Mouse (Mus musculus) C2C12 (cell line): ENCODE results near the gene Klf9. TPM values are rescaled to one million over a fixed set of nuclear protein-coding genes. Genes with fewer than 3 reads are reported as not detected.

Experiments
- H3K27me3 ChIP-seq: one replicate; pipeline ENCODE4 v1.6.1; 2011; ENCODE audit not compliant: control insufficient read depth, insufficient read depth, insufficient read length
- H3K36me3 ChIP-seq: one replicate; pipeline ENCODE4 v1.6.1; 2011; ENCODE audit not compliant: control insufficient read depth, insufficient read depth
- H3K4me3 ChIP-seq: one replicate; pipeline ENCODE4 v1.5.1; 2011; ENCODE audit warnings: mild to moderate bottlenecking, control low read depth; ENCODE audit not compliant: poor library complexity, insufficient read depth, severe bottlenecking
- H3K79me2 ChIP-seq: one replicate; pipeline ENCODE4 v1.6.1; 2011; ENCODE audit not compliant: control insufficient read depth, insufficient read depth
- H3K79me3 ChIP-seq: one replicate; pipeline ENCODE4 v1.6.1; 2011; ENCODE audit warnings: low read depth, control low read depth
- H3ac ChIP-seq: one replicate; pipeline ENCODE3; 2011; ENCODE audit warnings: low read depth; ENCODE audit not compliant: control insufficient read depth, insufficient read length
- CEBPB ChIP-seq: IDR thresholded peaks from one replicate; pipeline ENCODE4 v1.6.1; 2011; ENCODE audit warnings: low read depth, mild to moderate bottlenecking, control low read depth, moderate library complexity
- CTCF ChIP-seq: IDR thresholded peaks from one replicate; pipeline ENCODE4 v1.5.1; 2011; ENCODE audit not compliant: control insufficient read depth, insufficient read depth, insufficient read length
- FOSL1 ChIP-seq: IDR thresholded peaks from one replicate; pipeline ENCODE4 v1.8.0; 2011; ENCODE audit warnings: mild to moderate bottlenecking, low read length; ENCODE audit not compliant: poor library complexity, insufficient read depth, severe bottlenecking
- MAX ChIP-seq: IDR thresholded peaks from one replicate; pipeline ENCODE4 v1.6.1; 2011; ENCODE audit warnings: mild to moderate bottlenecking, control low read depth
- MYOD1 ChIP-seq: IDR thresholded peaks from one replicate; pipeline ENCODE4 v1.6.1; 2011; ENCODE audit warnings: low read depth; ENCODE audit not compliant: control insufficient read depth, insufficient read length
- MYOG ChIP-seq: IDR thresholded peaks from one replicate; pipeline ENCODE4 v1.6.1; 2011; ENCODE audit not compliant: control insufficient read depth, insufficient read length; ENCODE audit errors: extremely low read depth
- USF1 ChIP-seq: IDR thresholded peaks from one replicate; pipeline ENCODE4 v1.6.1; 2011; ENCODE audit warnings: low read depth, mild to moderate bottlenecking, control low read depth, moderate library complexity
- polyA plus RNA-seq: library from polyadenylated mRNA; unstranded; fragments of >200 nt; fragmentation: generic; extraction: Trizol; gene quantifications from one replicate; pipeline ENCODE4 v1.2.1, GENCODE M21; 2012; ENCODE audit warnings: missing spikeins

Gene Klf9
- polyA plus RNA-seq, 1 experiment = 2.5 TPM

DNA sequence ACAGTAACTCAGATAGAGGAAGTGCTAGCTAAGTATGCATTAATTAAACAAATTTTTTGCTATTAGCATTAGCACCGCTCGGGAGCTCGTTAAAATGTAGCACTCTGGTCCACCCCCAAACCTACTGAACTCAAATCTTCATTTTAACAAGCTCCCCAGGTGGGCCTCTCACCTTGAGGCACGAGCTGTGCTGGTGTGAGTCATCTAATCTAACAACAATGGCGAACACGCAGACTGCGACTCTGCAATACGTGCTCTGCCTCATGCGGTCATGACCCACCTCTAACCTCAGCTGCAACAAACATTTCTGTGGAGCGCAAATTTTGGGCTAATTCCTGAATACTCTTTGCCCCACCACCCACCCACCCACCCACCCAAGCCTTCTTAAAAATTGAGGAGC, 19.2 kb upstream of the Klf9 start:
- no peak overlapping the region for H3K4me3 ChIP-seq
- no peaks in the 10 kb centered on the region for H3K79me3 ChIP-seq
- H3K79me2 ChIP-seq = no peaks in the 10 kb centered on the region
- no peaks in the 10 kb centered on the region for H3K27me3 ChIP-seq
- no peaks in the 10 kb centered on the region for H3K36me3 ChIP-seq
- TF ChIP-seq USF1 (no peak), MYOD1 (no peak), MYOG (no peak), CTCF (no peak), MAX (no peak), FOSL1 (no peak), CEBPB (no peak)
- H3ac ChIP-seq = no peak overlapping the region

DNA sequence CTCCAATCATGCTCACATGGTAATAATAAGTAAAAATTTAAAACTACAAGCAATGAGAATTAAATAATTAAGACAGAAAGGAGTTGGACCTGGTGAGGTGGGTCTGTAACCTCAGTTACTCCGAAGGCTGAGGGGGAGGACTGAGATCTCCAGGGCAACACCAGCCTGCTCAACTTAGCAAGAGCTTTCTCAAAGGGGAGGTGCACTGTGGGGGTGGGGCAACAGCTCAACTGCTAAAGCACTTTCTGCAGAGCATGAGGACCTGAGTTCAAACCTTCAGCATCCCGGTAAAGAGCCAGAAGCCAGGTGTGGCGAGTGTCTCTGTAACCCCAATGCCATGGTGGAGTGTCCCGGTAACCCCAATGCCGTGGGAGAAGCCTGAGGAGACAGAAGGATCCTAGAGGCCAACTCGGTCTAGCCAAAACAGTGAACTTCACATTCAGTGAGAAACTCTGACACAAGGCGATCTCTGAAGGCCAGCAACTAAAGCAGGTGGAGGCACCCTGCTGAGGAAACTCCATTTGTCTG, 16.9 kb upstream of the Klf9 start:
- no peaks in the 10 kb centered on the region for H3K36me3 ChIP-seq

GRCm38 (mm10) chr19:23125227-23126150, 15.5 kb upstream of the Klf9 start:
- TF ChIP-seq MYOG (no peak), FOSL1 (no peak), CTCF (no peak), USF1 (no peak), MYOD1 (no peak), CEBPB (no peak), MAX (no peak)

More for the DNA sequence above, 16.9 kb upstream of the Klf9 start:
- Histone ChIP-seq H3K27me3 (no peaks in the 10 kb centered on the region), H3K4me3 (no peak overlapping the region), H3ac (no peak overlapping the region), H3K79me3 (no peaks in the 10 kb centered on the region), H3K79me2 (no peaks in the 10 kb centered on the region)
- no peak for TF ChIP-seq MYOD1
- TF ChIP-seq CEBPB = no peak
- no peak for TF ChIP-seq USF1
- TF ChIP-seq MYOG = no peak
- TF ChIP-seq FOSL1 = no peak
- TF ChIP-seq MAX = no peak
- no peak for TF ChIP-seq CTCF

GRCm38 (mm10) chr19:23129908-23130307, 11.1 kb upstream of the Klf9 start:
- H3K36me3 ChIP-seq = no peaks in the 10 kb centered on the region
- no peaks in the 10 kb centered on the region for H3K79me2 ChIP-seq
- H3K79me3 ChIP-seq = no peaks in the 10 kb centered on the region
- no peaks in the 10 kb centered on the region for H3K27me3 ChIP-seq
- TF ChIP-seq CTCF (no peak), USF1 (no peak), MYOD1 (no peak), CEBPB (no peak), FOSL1 (no peak), MAX (no peak)
- H3ac ChIP-seq = no peak overlapping the region
- H3K4me3 ChIP-seq = no peak overlapping the region

More at GRCm38 (mm10) chr19:23125227-23126150, 15.5 kb upstream of the Klf9 start:
- no peak overlapping the region for H3ac ChIP-seq
- no peaks in the 10 kb centered on the region for H3K79me3 ChIP-seq
- no peaks in the 10 kb centered on the region for H3K36me3 ChIP-seq
- H3K27me3 ChIP-seq = no peaks in the 10 kb centered on the region
- H3K4me3 ChIP-seq = no peak overlapping the region
- no peaks in the 10 kb centered on the region for H3K79me2 ChIP-seq

DNA sequence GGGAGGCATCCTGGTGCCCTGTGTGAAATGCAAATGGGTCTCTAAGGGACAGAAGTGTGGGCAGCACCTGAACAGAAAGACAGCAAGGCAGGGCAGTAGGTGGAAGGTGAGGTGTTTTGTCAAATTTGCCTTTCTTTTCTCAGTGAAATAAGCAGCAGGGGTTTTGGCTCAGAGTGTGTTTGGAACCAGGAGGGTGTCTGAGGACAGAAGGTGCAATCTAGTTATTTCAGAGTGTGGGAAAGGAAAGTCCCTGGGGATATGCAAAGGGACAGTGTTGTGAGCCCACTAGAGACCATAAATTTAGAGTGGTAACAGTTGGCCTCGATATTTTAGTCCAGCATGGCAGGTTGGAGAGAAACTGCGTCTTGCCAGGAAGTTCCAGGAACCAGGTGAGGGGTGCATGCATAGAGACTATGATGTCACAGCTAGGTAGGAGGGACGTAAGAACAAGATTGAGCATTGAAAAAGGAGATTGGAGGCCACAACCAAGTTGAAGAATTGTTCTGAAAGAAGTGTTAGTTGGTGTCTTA, 8.9 kb upstream of the Klf9 start:
- H3K79me3 ChIP-seq = no peaks in the 10 kb centered on the region
- H3K36me3 ChIP-seq = no peaks in the 10 kb centered on the region
- no peaks in the 10 kb centered on the region for H3K79me2 ChIP-seq
- H3K27me3 ChIP-seq = no peaks in the 10 kb centered on the region
- TF ChIP-seq MYOG (no peak), MAX (no peak), MYOD1 (no peak), CTCF (no peak), FOSL1 (no peak), CEBPB (no peak), USF1 (no peak)
- H3K4me3 ChIP-seq = no peak overlapping the region
- no peak overlapping the region for H3ac ChIP-seq
